Mouse (Mus musculus) stomach, postnatal 0 days (tissue): ENCODE data around the gene Actb.

Experiments used
- CTCF ChIP-seq: IDR thresholded peaks from 2 replicates; pipeline ENCODE4 v1.5.1; 2016; ENCODE audit warnings: antibody characterized with exemption, low read depth, mild to moderate bottlenecking, moderate library complexity
- EP300 ChIP-seq: optimal IDR thresholded peaks from 2 replicates; pipeline ENCODE3; 2016; ENCODE audit warnings: antibody characterized with exemption

- TF ChIP-seq CTCF (no peak), EP300 (no peak)
Observed at GRCm38 (mm10) chr5:142926940-142927228, 20.3 kb upstream of the Actb start.
